Mouse (Mus musculus) embryo, embryonic 10.5 days (tissue): ENCODE results near the gene Zfp239.

Source experiments
- DNase-seq: peaks from one replicate; pipeline ENCODE4 v3.0.0-alpha.2; 2015; ENCODE audit warnings: low spot score

The Zfp239 gene

DNA sequence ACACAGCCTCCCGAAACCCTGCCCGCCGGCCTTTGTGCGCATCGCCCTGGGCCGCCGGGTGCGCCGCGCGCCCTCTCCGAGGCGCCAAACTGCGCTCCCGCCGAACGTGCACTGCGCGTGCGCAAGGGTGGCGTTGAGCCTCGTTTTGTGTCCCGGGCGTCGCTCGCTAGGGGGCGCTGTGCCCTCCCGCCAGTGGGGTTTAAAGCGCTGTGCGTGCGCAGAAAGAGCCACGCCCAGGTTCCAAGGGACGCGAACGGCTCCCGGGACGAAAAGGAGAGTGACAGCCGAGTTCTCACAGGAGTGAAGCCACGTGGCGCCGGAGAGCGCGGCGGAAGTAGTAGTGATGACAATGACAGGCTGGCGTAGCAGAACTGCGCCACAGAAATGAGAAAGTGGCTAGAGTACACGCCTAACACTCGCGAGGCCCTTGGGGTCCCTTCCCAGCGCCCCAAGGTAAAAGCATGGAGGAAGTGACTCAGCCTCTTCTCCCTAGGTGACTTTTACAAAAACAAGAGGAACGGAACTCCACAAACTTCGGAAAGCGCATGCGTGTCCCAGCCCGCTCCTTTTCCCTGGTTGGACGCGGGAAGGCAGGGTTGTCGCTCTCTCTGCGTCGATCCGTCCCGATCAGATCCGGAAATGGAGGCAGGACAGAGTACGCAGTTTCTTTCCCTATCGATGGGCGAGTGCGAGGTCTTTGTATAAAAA is 17.7 kb downstream of the Zfp239 start:
- DNase-seq: peak; percentile 100

DNA sequence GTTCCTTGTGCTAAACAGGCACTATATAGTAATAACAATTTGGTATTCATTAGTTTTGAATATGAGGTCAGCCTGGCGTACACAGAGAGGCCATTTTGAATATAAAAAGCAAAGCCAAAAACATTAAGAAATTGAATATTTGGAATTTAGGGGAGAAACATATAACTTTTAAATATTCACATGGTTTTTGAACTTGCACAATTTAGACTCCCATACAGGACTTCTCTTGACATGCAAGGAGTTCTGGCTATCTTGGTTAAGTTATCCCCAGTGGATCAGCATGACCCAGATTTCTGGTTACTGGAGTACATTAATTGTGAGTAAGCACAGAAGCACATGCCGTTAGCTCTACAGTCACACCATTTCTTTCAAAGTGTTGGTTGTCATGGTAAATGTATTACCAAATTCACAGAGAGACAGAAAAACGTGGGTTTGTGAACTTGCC is 18.5 kb downstream of the Zfp239 start:
- DNase-seq: no peak

DNA sequence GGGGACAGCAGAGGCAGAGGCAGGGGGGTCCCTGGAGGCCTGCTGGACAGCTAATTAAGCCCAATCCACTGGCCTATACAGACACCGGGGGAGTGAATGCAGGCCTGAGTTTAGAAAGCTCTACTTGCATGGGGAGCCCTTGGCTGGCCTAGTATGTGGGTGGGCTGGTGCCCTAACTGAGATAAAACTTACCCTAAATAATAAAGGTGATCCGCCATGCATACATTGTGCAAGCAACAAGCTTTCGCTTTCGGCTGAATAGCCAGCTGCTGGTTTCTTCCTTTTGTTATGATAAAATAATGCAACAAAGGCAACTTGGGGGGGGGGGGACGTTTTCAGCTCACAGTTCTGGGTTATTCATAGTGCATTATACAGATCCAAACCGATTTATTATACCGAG is 19.3 kb downstream of the Zfp239 start:
- no peak for DNase-seq

DNA sequence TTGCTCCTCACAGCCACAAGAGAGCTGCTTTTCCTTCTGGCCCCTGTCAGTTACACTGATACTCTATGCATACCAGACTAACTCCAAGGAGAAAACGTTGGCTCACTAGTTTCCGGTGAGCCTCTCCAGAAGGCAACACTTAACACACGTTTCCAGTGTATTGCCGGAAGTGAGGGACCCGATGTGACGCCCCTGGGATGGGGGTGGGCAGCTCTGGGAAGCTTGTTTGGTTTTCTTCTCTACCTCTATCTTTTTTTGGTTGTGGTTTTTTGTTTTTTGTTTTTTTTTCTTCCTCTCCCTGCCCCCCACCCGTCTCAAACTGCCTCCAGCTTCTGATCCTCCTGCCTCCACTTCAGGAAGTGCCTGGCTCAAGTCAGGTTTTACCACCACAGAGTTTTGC is 20.1 kb downstream of the Zfp239 start:
- DNase-seq: no peak

DNA sequence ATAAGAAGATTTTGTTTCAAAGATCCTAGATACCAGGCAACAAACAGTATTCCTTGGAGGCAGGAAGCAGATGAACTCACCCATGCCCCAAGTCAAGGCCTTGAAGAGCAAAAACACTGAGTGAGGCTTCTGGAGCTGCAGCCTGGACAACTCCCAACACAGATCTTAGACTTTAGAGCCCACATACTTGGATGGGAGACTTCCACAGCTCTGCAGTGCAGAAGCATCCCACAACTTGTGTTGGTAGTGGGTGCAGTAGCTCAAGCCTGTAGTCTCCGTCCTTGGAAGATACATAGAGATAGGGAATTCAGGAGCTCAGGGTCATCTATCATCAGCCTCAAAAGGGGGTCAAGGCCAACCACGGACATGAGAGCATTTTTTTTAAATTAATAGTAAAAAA is 24.0 kb downstream of the Zfp239 start:
- no peak for DNase-seq

DNA sequence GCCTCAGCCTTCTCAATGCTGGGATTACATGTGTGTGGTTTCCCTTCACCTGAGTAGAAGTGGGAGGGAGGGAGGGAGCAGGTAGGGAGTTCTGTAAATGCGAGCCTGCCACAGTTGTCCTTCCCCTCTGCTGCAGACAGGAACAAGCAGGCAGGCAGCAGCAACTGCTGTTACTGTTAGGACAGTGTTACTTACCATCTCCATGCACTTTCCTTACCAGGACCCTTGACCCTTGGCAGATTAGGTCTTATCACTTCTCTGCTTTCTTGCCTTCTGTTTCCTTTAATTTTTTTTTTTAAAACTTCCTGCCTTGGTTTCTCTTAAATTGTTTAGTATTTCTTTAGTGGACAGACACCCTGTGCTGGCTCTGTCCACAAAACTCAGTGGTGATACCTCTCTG is 26.1 kb downstream of the Zfp239 start:
- no peak for DNase-seq

DNA sequence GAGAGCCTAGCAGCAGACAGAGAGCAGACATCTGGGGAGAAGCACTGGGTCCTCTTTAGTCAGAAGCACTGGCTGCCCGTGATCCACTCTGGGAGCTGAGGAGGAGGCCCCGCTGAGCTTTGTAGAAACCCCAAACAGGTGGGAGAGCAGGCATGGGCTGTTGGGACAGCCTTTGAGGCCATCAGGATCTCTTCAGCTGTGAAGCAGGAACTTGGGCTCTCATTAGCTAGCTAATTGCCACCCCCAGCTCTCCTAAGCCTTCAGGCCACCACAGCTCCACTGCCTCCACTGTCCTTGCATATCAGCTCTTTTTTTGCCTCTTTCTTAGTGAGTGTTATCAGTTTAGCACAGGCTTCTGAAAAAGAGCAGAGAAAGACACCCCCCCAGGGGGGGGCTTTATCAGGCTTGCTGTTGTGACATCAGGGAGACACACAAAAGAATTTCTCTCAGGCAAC is 26.8 kb downstream of the Zfp239 start:
- DNase-seq: no peak

DNA sequence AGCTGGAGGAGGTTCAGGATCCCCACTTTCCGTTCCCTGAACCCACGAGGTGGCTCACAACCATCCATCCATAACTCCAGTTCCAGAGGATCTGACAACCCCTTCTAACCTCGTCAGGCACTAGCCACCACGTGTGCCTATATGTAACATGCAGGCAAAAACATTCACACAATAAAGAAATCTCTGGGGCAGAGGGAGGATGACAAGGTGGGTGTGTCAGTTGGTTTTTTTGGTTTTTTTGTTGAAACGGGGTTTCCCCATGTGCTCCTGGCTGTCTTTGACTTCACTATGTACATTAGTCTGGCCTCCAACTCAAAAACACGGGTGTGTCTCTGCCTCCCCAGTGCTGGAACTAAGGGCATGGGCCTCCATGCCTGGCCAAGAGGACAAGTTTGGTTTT is 28.4 kb downstream of the Zfp239 start:
- no peak for DNase-seq

DNA sequence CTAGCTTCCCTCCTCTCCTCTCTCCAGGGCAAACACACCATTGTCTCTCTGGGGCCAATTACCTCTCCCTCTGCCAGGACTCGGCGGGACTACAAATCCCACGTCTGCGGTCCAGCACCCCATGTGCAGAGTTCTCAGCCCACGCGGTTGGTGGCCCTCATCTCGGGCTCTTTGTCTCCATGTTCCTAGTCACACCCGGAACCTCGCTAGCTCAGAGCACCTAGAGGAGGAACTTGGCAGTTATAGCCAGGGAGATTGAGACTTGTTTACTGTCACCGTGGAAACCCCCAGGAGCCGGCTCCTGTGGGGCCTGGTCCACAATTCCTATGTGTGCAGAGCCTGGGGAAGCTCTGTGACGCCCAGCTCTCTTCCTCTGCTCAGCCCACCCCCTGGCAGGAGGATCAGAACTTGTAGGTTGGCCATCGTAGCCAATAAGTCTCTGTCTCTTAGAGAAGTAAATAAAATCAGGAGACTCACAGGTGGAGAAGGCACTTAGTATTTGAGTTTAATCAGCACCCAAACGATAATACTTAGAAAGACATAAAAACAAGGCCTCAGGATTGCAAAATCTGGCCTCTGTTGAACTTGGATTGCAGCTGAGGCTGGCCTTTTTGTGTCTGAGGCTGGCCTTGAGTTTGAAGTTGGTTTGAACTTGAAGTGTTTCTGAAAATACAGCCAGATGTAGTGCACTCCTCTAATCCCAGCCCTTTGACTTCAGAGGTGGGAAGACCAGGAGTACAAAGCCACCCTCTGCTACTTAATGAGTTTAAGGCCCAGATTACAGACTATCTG is 29.7 kb downstream of the Zfp239 start:
- no peak for DNase-seq

DNA sequence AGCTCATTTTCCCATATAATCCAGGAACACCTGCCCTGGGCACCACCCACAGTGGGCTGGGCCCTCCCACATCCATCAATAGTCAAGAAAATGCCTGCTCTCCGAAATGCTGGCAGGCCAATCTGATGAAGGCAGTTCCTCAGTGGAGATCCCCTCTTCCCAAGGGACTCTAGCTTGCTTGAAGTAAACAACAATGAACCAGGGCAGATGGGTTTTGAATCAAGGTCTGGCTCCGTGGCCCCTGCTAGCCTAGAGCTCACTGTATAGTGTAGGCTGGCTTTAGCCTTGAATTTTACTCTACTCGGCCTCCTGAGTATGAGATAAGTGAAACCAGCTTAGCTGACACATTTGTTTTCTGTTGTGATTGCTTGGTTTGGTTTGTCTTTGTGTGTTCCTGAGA is 30.5 kb downstream of the Zfp239 start:
- DNase-seq: no peak

DNA sequence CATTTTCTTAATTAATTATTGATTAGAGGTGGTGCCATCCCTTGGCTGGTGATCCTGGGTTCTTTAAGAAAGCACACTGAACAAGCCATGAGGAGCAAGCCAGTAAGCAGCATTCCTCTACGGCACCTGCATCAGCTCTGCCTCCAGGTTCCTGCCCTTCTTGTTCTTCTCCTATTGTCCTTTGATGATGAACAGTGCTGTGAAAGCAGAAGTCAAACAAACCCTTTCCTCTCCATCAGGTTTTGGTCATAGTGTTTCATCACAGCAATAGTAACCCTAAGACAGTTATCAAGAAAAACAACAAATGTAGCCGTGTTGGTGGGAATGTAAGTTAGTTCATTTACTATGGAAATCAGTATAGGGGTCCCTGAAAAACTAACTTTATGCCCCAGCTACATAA is 31.5 kb downstream of the Zfp239 start:
- DNase-seq: no peak

DNA sequence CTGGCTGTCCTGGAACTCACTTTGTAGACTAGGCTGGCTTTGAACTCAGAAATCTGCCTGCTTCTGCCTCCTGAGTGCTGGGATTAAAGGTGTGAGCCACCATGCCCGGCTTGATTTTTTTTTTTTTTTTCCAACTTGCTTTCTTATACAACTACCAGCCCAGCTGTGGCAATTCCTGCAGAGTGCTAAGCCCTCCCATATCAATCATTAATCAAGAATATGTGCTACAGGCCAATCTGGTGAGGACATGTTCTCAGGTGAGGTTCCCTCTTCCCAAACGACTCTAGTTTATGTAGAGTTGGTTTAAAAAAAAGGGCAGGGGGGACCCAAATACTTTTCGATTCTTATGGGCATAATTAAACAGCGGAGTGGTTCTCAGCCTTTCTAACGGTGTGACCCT is 35.9 kb downstream of the Zfp239 start:
- no peak for DNase-seq

DNA sequence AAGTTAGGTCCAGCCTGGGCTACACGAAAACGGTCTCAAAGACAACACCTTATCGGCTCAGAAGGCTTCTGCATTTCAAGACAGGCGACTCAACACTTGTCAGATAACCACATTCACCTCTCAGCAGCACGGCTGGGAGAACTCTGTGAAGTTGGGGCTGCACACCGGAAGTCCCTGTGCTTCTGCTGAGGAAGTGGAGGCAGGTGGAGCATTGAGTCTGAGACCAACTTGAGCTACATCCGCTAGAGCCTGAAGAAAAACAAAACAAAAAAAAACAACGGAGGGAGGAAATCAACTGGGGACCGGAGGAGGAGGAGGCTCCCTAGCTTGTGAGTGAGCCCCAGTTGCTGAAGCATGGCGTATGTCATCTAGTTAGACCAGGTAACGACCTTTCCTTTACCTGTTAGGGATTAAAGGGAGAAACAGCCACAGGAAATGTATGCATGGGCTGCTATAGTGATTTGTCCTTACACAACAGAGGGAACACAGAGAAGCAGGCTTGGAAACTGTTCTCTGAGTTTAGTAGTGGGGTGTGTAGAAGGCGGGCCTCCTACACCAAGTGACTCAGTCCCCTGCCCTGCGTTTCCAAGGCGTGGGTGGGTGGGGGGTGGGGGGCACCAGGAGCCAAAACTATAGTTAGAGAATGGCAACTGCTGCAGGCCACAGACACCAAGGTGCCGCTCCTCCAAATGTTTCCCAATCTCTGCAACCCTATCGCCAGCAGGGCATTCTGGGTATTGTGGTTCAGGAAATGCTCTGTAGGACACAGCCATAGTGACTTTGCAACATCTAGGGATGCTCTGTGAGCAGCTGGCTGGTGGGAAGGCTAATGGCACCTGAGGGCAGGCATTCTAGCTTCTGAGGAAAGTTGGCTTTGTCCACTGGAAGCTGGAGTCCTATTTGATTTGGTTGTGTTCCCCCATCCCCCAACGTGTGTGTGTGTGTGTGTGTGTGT is 38.5 kb downstream of the Zfp239 start, which contains the start of gene Hnrnpf:
TSS of gene Hnrnpf (plus strand) at position 199 of the 955 bp plus-strand sequence.
- no peak for DNase-seq

DNA sequence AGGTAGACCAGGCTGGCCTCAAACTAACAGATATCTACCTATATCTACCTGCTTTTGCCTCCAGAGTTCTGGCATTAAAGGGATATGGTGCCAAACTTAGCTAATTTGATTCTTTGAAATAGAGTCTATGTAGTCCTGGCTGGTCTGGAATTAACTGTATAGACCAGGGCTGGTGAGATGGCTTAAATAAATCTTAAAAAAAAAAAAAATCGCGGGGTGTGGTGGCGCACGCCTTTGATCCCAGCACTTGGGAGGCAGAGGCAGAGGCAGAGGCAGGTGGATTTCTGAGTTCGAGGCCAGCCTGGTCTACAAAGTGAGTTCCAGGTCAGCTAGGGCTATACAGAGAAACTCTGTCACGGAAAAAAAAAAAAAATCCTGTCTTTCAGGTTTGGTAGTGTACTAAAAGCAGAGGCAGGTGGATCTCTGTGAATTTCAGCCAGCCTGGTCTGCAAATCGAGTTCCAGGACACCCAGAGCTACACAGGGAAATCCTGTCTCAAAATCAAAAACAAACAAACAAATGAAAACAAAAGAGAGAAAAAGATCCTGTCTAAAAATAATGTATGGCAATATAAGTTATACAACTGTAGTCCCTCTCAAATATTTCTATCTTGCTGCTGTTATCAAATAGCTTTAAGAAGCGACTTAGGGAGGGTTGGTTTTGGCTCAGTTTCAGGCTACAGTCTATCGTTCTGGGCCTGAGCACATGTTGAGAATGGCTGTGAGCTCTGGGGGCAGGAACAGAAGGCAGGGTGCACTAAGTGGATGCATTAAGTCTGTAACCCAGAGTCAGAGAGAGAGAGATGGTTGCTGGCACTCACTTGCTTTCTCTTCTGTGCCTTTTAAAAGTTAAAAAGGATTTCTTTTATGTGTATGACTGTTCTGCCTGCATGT is 39.9 kb downstream of the Zfp239 start:
- DNase-seq: no peak

DNA sequence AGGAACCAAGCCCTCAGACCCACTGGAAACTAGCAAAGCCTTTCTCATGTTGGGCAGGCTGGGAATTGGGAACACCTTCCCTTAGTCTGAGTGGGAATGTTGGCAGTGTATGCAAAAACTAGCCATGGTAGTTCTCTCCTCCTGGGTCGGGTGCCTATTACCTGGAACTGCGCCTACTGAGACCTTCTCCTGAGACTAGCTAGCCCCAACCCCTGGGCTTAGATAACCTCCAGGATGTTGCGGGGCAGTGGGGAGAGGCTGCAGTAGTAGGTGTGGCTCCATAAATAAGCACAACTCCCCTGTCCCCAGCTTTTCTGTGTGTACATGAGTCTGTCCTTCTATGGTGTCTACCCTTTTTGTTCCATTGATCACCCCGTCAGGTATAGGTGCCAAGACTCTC is 40.7 kb downstream of the Zfp239 start:
- no peak for DNase-seq

DNA sequence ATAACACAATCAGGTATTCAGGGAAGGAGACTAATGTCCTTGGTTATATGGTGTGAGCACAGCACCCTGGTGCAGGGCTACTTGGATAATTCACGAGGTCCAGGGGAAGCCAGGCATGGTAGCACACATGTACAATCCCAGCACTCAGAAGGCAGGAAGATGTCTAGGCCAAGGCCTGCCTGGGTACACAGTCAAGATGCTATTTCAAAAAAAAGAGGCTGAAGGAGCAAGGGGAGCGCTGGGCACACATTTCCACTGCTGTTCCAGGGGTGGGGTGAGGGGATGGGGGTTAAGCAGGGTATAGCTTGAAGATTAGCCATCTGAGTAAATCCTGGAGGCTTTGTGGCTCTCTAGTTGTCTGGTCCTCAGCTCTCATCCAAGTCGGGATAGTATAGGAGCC is 41.9 kb downstream of the Zfp239 start:
- DNase-seq: no peak

DNA sequence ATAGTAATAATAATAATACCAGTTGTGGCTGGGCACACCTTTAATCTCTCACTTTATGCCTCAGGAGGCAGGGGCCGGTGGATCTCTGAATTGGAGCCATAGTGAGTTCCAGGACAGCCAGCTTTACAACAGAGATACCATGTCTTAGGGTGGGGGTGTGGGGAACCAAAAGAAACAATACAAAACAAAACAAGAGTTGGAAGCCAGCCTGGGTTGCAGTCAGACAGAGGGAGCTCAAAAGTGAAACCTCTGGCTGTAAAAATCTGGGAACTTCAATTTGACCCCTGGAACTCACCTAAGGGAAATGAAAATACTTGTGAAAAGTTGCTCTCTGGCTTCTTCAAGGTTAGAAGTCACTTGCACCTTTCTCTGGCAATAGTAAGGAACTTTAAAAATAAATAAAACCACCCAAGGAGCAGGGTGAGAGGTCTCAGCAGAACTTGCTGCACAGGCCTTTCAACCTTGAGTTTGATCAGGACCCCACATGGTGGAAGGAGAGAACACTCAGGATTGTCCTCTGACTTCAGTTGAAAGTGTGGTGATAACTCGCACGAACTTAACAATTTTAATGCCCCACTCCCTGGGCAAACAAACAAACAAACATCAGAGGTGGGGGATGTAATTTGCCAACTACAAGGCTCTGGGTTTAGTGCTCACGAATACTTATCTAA is 43.5 kb downstream of the Zfp239 start:
- DNase-seq: peak; percentile 44

DNA sequence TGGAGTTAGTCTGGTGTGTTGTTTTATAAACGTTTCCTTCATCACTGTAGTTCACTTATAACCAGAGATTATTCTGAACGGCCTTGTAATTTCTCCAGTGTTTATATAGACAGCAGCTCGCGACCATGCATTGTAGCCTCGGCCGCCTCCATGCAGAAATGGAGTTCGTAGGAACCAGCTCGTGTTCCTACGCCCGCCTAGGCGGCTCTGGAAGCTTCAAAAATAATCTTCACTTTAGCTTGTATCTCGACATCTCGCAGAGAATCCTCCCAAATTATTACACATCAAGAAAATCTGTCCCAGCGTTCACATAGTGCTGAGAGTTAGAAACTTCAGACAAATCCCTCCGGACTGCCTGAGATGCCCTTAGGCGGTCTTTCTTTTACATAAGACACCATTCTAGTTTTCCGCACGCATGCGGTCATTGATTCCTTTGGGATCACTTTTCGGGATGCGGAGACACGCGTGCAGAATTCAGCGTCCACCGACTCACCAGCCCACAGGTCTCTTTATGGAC is 44.2 kb downstream of the Zfp239 start:
- peak; percentile 73 for DNase-seq

DNA sequence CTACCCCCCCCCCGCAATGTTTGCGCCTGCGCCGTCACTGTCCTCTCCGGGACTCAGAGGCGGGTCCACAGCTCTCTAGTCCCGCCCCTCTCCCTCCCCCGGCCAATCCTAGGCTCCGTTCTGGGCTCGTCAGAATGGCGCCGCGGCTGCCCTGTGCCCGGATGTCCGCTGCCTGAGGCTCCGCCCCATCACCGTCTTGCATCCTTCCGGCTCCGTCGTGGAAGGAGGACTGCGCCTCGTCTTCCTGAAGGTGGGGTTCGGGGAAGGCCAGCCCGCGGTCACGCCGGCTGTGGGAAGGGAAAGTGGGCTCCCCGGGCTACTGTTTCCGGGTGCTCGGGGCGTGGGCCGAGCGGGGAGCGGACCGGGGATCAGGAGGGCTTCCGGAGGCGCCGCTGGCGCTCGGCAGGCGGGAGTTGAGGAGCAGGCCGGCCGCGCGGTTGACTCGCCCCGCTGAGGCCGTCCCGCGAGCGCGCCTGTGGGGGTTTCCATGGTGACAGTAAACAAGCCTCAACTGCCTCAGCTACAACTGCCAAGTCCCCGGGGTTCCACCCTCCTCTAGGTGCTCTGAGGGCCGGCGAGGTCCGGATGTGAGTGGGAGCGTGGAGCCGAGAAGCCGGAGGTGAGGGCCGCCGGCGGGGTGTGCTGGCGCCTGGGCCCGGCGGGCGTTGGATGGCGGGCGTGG is 44.8 kb downstream of the Zfp239 start:
- peak; percentile 99 for DNase-seq
